Mouse (Mus musculus) heart, embryonic 11.5 days (tissue): ENCODE data around the gene Muc3. TPM values are rescaled to one million over a fixed set of nuclear protein-coding genes. Genes with fewer than 3 reads are reported as not detected.

ENCODE experiments used
- ATAC-seq: fragments of 200-750 bp; cut with Nextera tagmentation; replicated peaks from 2 replicates; pipeline ENCODE4 v1.8.0; 2017; ENCODE audit warnings: moderate library complexity; ENCODE audit not compliant: insufficient number of reproducible peaks, low FRiP score, low TSS enrichment
- H3K27ac ChIP-seq: fragments of 300-500 bp; sonication (generic); 2 replicates; pipeline ENCODE4 v1.5.1; 2014; ENCODE audit warnings: mild to moderate bottlenecking, low read depth, low read length
- H3K27me3 ChIP-seq: fragments of 300-500 bp; sonication (generic); 2 replicates; pipeline ENCODE4 v1.6.1; 2014; ENCODE audit warnings: mild to moderate bottlenecking, low read length, mixed read lengths; ENCODE audit not compliant: control insufficient read depth, insufficient read depth
- H3K36me3 ChIP-seq: fragments of 300-500 bp; sonication (generic); 2 replicates; pipeline ENCODE4 v1.6.1; 2014; ENCODE audit warnings: mild to moderate bottlenecking, low read length, moderate library complexity, mixed read lengths; ENCODE audit not compliant: control insufficient read depth, insufficient read depth
- H3K4me1 ChIP-seq: fragments of 300-500 bp; sonication (generic); 2 replicates; pipeline ENCODE4 v1.6.1; 2014; ENCODE audit warnings: low read length; ENCODE audit not compliant: control insufficient read depth, insufficient read depth
- H3K4me2 ChIP-seq: fragments of 300-500 bp; sonication (generic); 2 replicates; pipeline ENCODE4 v1.6.1; 2014; ENCODE audit warnings: mild to moderate bottlenecking, moderate library complexity
- H3K4me3 ChIP-seq: fragments of 300-500 bp; sonication (generic); 2 replicates; pipeline ENCODE4 v1.5.1; 2014; ENCODE audit warnings: low read depth, low read length
- H3K9ac ChIP-seq: fragments of 300-500 bp; sonication (generic); 2 replicates; pipeline ENCODE4 v1.6.1; 2014; ENCODE audit warnings: mild to moderate bottlenecking, low read depth, low read length, moderate library complexity
- H3K9me3 ChIP-seq: fragments of 300-500 bp; sonication (generic); replicated peaks from 2 replicates; pipeline ENCODE4 v1.6.1; 2016; ENCODE audit warnings: low read length; ENCODE audit not compliant: control insufficient read depth
- WGBS: fragments of 180-500 bp; shearing (Covaris S2); extraction: QIAGEN DNeasy Blood & Tissue Kit; methylation state at CpG from one replicate; pipeline ENCODE4 v1.1.7; 2014; ENCODE audit not compliant: insufficient replicate concordance; 5-methylcytosine and 5-hydroxymethylcytosine counted together
- polyA plus RNA-seq: library from polyadenylated mRNA; unstranded; fragments of >200 nt; fragmentation: Nextera tagmentation; extraction: Ambion mirVana; gene quantifications from 2 replicates; pipeline ENCODE4 v1.2.1, GENCODE M21; 2014

Gene Muc3
- polyA plus RNA-seq, 1 experiment from 2014 or later, result not detected

- Histone ChIP-seq H3K4me2 (no peak overlapping the region), H3K27ac (no peak overlapping the region), H3K4me1 (no peaks in the 10 kb centered on the region), H3K4me3 (no peak overlapping the region), H3K9me3 (no peaks in the 10 kb centered on the region), H3K9ac (no peak overlapping the region), H3K27me3 (no peaks in the 10 kb centered on the region), H3K36me3 (no peaks in the 10 kb centered on the region)
- 64% methylated on average over 1 of the region's 1 CpGs for WGBS
- no peak for ATAC-seq
These were observed 53.1 kb downstream of the Muc3 start for GRCm38 (mm10) chr5:137096037-137096436.

GRCm38 (mm10) chr5:137095135-137095534, 54.0 kb downstream of the Muc3 start:
- no peak overlapping the region for H3K27ac ChIP-seq
- no peak for ATAC-seq
- H3K36me3 ChIP-seq, result no peaks in the 10 kb centered on the region
- no peaks in the 10 kb centered on the region for H3K27me3 ChIP-seq
- H3K4me2 ChIP-seq, result no peak overlapping the region
- H3K4me1 ChIP-seq, result no peaks in the 10 kb centered on the region
- WGBS, result 80% methylated on average over 10 of the region's 10 CpGs
- H3K4me3 ChIP-seq, result no peak overlapping the region
- H3K9ac ChIP-seq, result no peak overlapping the region
- H3K9me3 ChIP-seq, result no peaks in the 10 kb centered on the region

DNA sequence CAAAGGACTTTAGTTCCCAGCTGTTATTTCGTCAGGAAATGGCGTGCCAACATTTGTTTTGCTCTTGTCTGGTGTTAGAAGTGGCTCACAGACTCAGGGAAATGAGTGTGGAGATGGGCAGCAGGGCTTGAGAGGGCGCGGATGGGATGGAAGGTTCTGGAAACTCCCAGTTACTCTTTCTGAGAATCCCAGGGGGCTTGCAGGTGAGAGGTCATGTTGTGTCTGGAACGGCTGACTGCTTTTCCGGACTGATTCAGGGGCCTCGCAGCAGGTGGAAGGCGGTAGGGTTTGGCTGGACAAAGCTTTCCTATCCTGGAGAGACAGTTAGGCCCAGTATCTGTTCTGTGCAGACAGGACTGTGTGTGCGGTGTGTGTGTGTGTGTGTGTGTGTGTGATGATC, 55.4 kb downstream of the Muc3 start:
- no peak overlapping the region for H3K9ac ChIP-seq
- WGBS, result 74% methylated on average over 9 of the region's 9 CpGs
- H3K4me3 ChIP-seq, result no peak overlapping the region
- H3K36me3 ChIP-seq, result no peaks in the 10 kb centered on the region
- H3K9me3 ChIP-seq, result no peaks in the 10 kb centered on the region
- no peaks in the 10 kb centered on the region for H3K27me3 ChIP-seq
- no peak overlapping the region for H3K4me2 ChIP-seq
- no peak for ATAC-seq
- no peak overlapping the region for H3K27ac ChIP-seq
- no peaks in the 10 kb centered on the region for H3K4me1 ChIP-seq

GRCm38 (mm10) chr5:137091560-137091959, 57.6 kb downstream of the Muc3 start:
- 61% methylated on average over 6 of the region's 6 CpGs for WGBS
- H3K9ac ChIP-seq, result no peak overlapping the region
- H3K27me3 ChIP-seq, result no peaks in the 10 kb centered on the region
- H3K4me1 ChIP-seq, result no peaks in the 10 kb centered on the region
- H3K9me3 ChIP-seq, result no peaks in the 10 kb centered on the region
- no peaks in the 10 kb centered on the region for H3K36me3 ChIP-seq
- no peak overlapping the region for H3K27ac ChIP-seq
- no peak for ATAC-seq
- no peak overlapping the region for H3K4me3 ChIP-seq
- no peak overlapping the region for H3K4me2 ChIP-seq

- H3K4me2 ChIP-seq, result no peak overlapping the region
- no peak overlapping the region for H3K9ac ChIP-seq
- H3K36me3 ChIP-seq, result no peaks in the 10 kb centered on the region
- ATAC-seq, result no peak
- no peaks in the 10 kb centered on the region for H3K4me1 ChIP-seq
- no peaks in the 10 kb centered on the region for H3K27me3 ChIP-seq
- H3K4me3 ChIP-seq, result no peak overlapping the region
- WGBS, result 66% methylated on average over 10 of the region's 10 CpGs
- H3K9me3 ChIP-seq, result no peaks in the 10 kb centered on the region
- no peak overlapping the region for H3K27ac ChIP-seq
These were observed 58.3 kb downstream of the Muc3 start for GRCm38 (mm10) chr5:137090870-137091269.

- no peaks in the 10 kb centered on the region for H3K9me3 ChIP-seq
- no peak overlapping the region for H3K4me2 ChIP-seq
- H3K4me3 ChIP-seq, result no peak overlapping the region
- WGBS, result 77% methylated on average over 8 of the region's 8 CpGs
- H3K27me3 ChIP-seq, result no peaks in the 10 kb centered on the region
- no peaks in the 10 kb centered on the region for H3K36me3 ChIP-seq
- no peak overlapping the region for H3K9ac ChIP-seq
- no peak overlapping the region for H3K27ac ChIP-seq
- H3K4me1 ChIP-seq, result no peaks in the 10 kb centered on the region
- ATAC-seq, result no peak
These were observed 61.7 kb downstream of the Muc3 start for GRCm38 (mm10) chr5:137087410-137087809.

- H3K4me1 ChIP-seq, result no peaks in the 10 kb centered on the region
- H3K27ac ChIP-seq, result no peak overlapping the region
- H3K36me3 ChIP-seq, result no peaks in the 10 kb centered on the region
- H3K9me3 ChIP-seq, result 0 out of 2 replicates have a peak, but pooled peaks cover 2% of the 10 kb centered on the region
- H3K4me2 ChIP-seq, result no peak overlapping the region
- 80% methylated on average over 3 of the region's 3 CpGs for WGBS
- H3K27me3 ChIP-seq, result no peaks in the 10 kb centered on the region
- no peak overlapping the region for H3K4me3 ChIP-seq
- ATAC-seq, result no peak
- no peak overlapping the region for H3K9ac ChIP-seq
These were observed 63.4 kb downstream of the Muc3 start for GRCm38 (mm10) chr5:137085731-137086130.

GRCm38 (mm10) chr5:137085021-137085420, 64.1 kb downstream of the Muc3 start:
- Histone ChIP-seq H3K9me3 (0 out of 2 replicates have a peak, but pooled peaks cover 2% of the 10 kb centered on the region), H3K4me1 (no peaks in the 10 kb centered on the region), H3K4me2 (no peak overlapping the region), H3K27ac (no peak overlapping the region), H3K36me3 (no peaks in the 10 kb centered on the region), H3K27me3 (no peaks in the 10 kb centered on the region), H3K4me3 (no peak overlapping the region), H3K9ac (no peak overlapping the region)
- no peak for ATAC-seq
- 56% methylated on average over 6 of the region's 6 CpGs for WGBS
